ENCODE assay signal across 8 mouse cellular contexts in genomic region chr9:121641235-121641915, GRCm38 (mm10). TPM values are rescaled to one million over a fixed set of nuclear protein-coding genes. Genes with fewer than 3 reads are reported as not detected.
DNase-seq lines count a peak whose midpoint lies in the region; ATAC-seq and TF ChIP-seq lines count a peak whose summit lies in the region.

No protein-coding gene starts in this region.

- TF ChIP-seq CTCF in liver, adult 2 months (IDR thresholded peaks at IDR 0.05; ENCODE audit: low read depth, low read length), result no peak
- TF ChIP-seq CTCF in olfactory bulb, adult 2 months (IDR thresholded peaks at IDR 0.05; ENCODE audit: insufficient read depth, low read depth, low read length), result no peak

- TF ChIP-seq POLR2A in liver, adult 2 months (IDR thresholded peaks at IDR 0.05; ENCODE audit: extremely low read depth, insufficient read depth, low read length), result no peak
- TF ChIP-seq POLR2A in olfactory bulb, adult 2 months (IDR thresholded peaks at IDR 0.05; ENCODE audit: insufficient read depth, low read depth, low read length), result no peak

- no peak for ATAC-seq in hindbrain, embryonic 13.5 days (ENCODE audit: low FRiP score)
- ATAC-seq in liver, embryonic 15.5 days (ENCODE audit: insufficient read depth), result no peak

- no peaks in the 10 kb centered on the region for H3K79me2 ChIP-seq in liver, adult 2 months (ENCODE audit: control insufficient read depth, insufficient read depth, low read length)

- H3K4me3 ChIP-seq in liver, adult 2 months (ENCODE audit: insufficient read depth, low read depth, low read length), result peak overlapping the region; percentile 56
- peak overlapping the region; percentile 62 for H3K4me3 ChIP-seq in embryonic facial prominence, embryonic 10.5 days
- H3K4me3 ChIP-seq in hindbrain, embryonic 13.5 days, result peak overlapping the region; percentile 53
- 0 out of 2 replicates have a peak overlapping the region, but pooled peaks have one; percentile 44 for H3K4me3 ChIP-seq in liver, embryonic 15.5 days (replicated peaks)
- H3K4me3 ChIP-seq in olfactory bulb, adult 2 months (ENCODE audit: insufficient read depth, low read depth, low read length), result peak overlapping the region; percentile 60

- DNase-seq in liver, adult 2 months (ENCODE audit: extremely low read depth, low read depth, low spot score), result peak; percentile 12
- no peak for DNase-seq in liver
- DNase-seq in embryonic facial prominence, embryonic 10.5 days (ENCODE audit: low spot score), result peak; percentile 40
- DNase-seq in gastrocnemius, adult 18-20 months (ENCODE audit: low spot score), result no peak
- no peak for DNase-seq in urinary bladder, postnatal 14 days (ENCODE audit: low spot score)

- 16% methylated on average over 27 of the region's 27 CpGs for WGBS in liver, adult 2 months
- 10% methylated on average over 27 of the region's 27 CpGs for WGBS in embryonic facial prominence, embryonic 10.5 days
- WGBS in hindbrain, embryonic 13.5 days, result 11% methylated on average over 27 of the region's 27 CpGs
- 9% methylated on average over 27 of the region's 27 CpGs for WGBS in liver, embryonic 15.5 days (ENCODE audit: insufficient replicate concordance)
- 21% methylated on average over 27 of the region's 27 CpGs for WGBS in olfactory bulb, adult 2 months

- H3K27ac ChIP-seq in liver, adult 2 months (replicated peaks; ENCODE audit: insufficient read depth, low read depth, low read length), result peak overlapping the region; percentile 8; the same call in 1 of the 2 replicates
- H3K27ac ChIP-seq in embryonic facial prominence, embryonic 10.5 days (replicated peaks), result no peak overlapping the region
- no peak overlapping the region for H3K27ac ChIP-seq in hindbrain, embryonic 13.5 days
- H3K27ac ChIP-seq in liver, embryonic 15.5 days (replicated peaks), result no peak overlapping the region
- no peak overlapping the region for H3K27ac ChIP-seq in olfactory bulb, adult 2 months (ENCODE audit: insufficient read depth, low read depth, low read length)

- no peaks in the 10 kb centered on the region for H3K9me3 ChIP-seq in embryonic facial prominence, embryonic 10.5 days
- no peaks in the 10 kb centered on the region for H3K9me3 ChIP-seq in hindbrain, embryonic 13.5 days
- no peaks in the 10 kb centered on the region for H3K9me3 ChIP-seq in liver, embryonic 15.5 days (replicated peaks)

- peak overlapping the region; percentile 61 for H3K9ac ChIP-seq in liver, adult 2 months (ENCODE audit: low read depth, low read length)
- H3K9ac ChIP-seq in hindbrain, embryonic 13.5 days, result peak overlapping the region; percentile 69
- H3K9ac ChIP-seq in liver, embryonic 15.5 days, result no peak overlapping the region

- H3K27me3 ChIP-seq in liver, adult 2 months (ENCODE audit: control insufficient read depth, insufficient read depth, low read length), result peaks cover 8% of the 10 kb centered on the region
- peaks cover 98% of the 10 kb centered on the region for H3K27me3 ChIP-seq in embryonic facial prominence, embryonic 10.5 days (replicated peaks; ENCODE audit: low read depth, poor library complexity, severe bottlenecking)
- peaks cover 76% of the 10 kb centered on the region for H3K27me3 ChIP-seq in hindbrain, embryonic 13.5 days
- H3K27me3 ChIP-seq in liver, embryonic 15.5 days, result peaks cover 78% of the 10 kb centered on the region

- no peaks in the 10 kb centered on the region for H3K36me3 ChIP-seq in liver, adult 2 months (ENCODE audit: control insufficient read depth, insufficient read depth, low read length)
- H3K36me3 ChIP-seq in embryonic facial prominence, embryonic 10.5 days (replicated peaks), result no peaks in the 10 kb centered on the region
- no peaks in the 10 kb centered on the region for H3K36me3 ChIP-seq in hindbrain, embryonic 13.5 days
- H3K36me3 ChIP-seq in liver, embryonic 15.5 days (replicated peaks), result no peaks in the 10 kb centered on the region

- H3K4me1 ChIP-seq in liver, adult 2 months (ENCODE audit: control insufficient read depth, insufficient read depth, low read length), result no peaks in the 10 kb centered on the region
- H3K4me1 ChIP-seq in embryonic facial prominence, embryonic 10.5 days, result peaks cover 23% of the 10 kb centered on the region
- peaks cover 26% of the 10 kb centered on the region for H3K4me1 ChIP-seq in hindbrain, embryonic 13.5 days (replicated peaks)
- H3K4me1 ChIP-seq in liver, embryonic 15.5 days (replicated peaks), result peaks cover 13% of the 10 kb centered on the region
- peaks cover 24% of the 10 kb centered on the region for H3K4me1 ChIP-seq in olfactory bulb, adult 2 months (ENCODE audit: control insufficient read depth, insufficient read depth, low read length)

- H3K4me2 ChIP-seq in hindbrain, embryonic 13.5 days, result peak overlapping the region; percentile 90
- H3K4me2 ChIP-seq in liver, embryonic 15.5 days, result peak overlapping the region; percentile 63

RNA-seq across cellular contexts. Expression of gene Lyzl4, which starts 0.5 kb away (rescaled TPM):
- not detected in 2 replicates for total RNA-seq in liver, adult 2 months (2014; rRNA removed)
- polyA plus RNA-seq in liver, adult 2 months (2012; rRNA removed), result not detected in 2 replicates
- not detected in 2 replicates for polyA plus RNA-seq in embryonic facial prominence, embryonic 10.5 days (2016; fragmentation: Nextera tagmentation; extraction: Ambion mirVana)
- 0.32 TPM in 1 of 2 replicates, not detected in the other for polyA plus RNA-seq in hindbrain, embryonic 13.5 days (2015; fragmentation: Nextera tagmentation; extraction: Ambion mirVana)
- 0.20 TPM in 1 of 2 replicates, not detected in the other for polyA plus RNA-seq in liver, embryonic 15.5 days (2015; fragmentation: Nextera tagmentation; extraction: Ambion mirVana)
- not detected in 2 replicates for polyA plus RNA-seq in olfactory bulb, adult 2 months (2012; ENCODE audit: insufficient read depth, insufficient read length, low replicate concordance, missing spikeins)
- not detected for total RNA-seq in gastrocnemius, adult 18-20 months (2021)

RNA-seq across cellular contexts. Expression of gene Vipr1, which starts 1.1 kb away (rescaled TPM):
- 22.2 and 25.4 TPM in 2 replicates for total RNA-seq in liver, adult 2 months (2014; rRNA removed)
- 16.7 and 16.9 TPM in 2 replicates for polyA plus RNA-seq in liver, adult 2 months (2012; rRNA removed)
- polyA plus RNA-seq in embryonic facial prominence, embryonic 10.5 days (2016; fragmentation: Nextera tagmentation; extraction: Ambion mirVana), result 0.16 and 0.33 TPM in 2 replicates
- 0.51 and 0.54 TPM in 2 replicates for polyA plus RNA-seq in hindbrain, embryonic 13.5 days (2015; fragmentation: Nextera tagmentation; extraction: Ambion mirVana)
- polyA plus RNA-seq in liver, embryonic 15.5 days (2015; fragmentation: Nextera tagmentation; extraction: Ambion mirVana), result 0.41 and 0.69 TPM in 2 replicates
- not detected in 2 replicates for polyA plus RNA-seq in olfactory bulb, adult 2 months (2012; ENCODE audit: insufficient read depth, insufficient read length, low replicate concordance, missing spikeins)
- 1 to 10 TPM; 1.1 to 1.5 TPM for total RNA-seq in gastrocnemius, adult 18-20 months (2021)

Comparison
In these comparisons a context has a peak if more than half of its experiments do, and no peak if none do; other contexts are left out.
1. DNase-seq: peak in liver, adult 2 months (single experiment) and embryonic facial prominence, embryonic 10.5 days (single experiment); none in liver (single experiment), gastrocnemius, adult 18-20 months (single experiment) and urinary bladder, postnatal 14 days (single experiment).
2. RNA of gene Vipr1, which starts 1.1 kb away (polyA plus RNA-seq): 16.7 to 16.9 TPM in liver, adult 2 months; 0.41 to 0.69 TPM in liver, embryonic 15.5 days, 0.51 to 0.54 TPM in hindbrain, embryonic 13.5 days, 0.16 to 0.33 TPM in embryonic facial prominence, embryonic 10.5 days and not detected in olfactory bulb, adult 2 months; every median in the first group is over 10 times any median in the second.
3. Peak in every context shown above with its lines, with median percentiles within 50 percentile points of each other: H3K4me3 ChIP-seq.